Mouse (Mus musculus) erythroblast, embryonic 14.5 days (primary cell): ENCODE measurements around the gene Nkap.

Experiments used
- GATA1 ChIP-seq: IDR thresholded peaks from 2 replicates; pipeline ENCODE4 v1.6.1; 2012; ENCODE audit warnings: low read length, inconsistent platforms, mixed read lengths
- TAL1 ChIP-seq: IDR thresholded peaks from 3 replicates; pipeline ENCODE4 v1.6.1; 2012; ENCODE audit warnings: low read length, inconsistent platforms, mixed read lengths

DNA sequence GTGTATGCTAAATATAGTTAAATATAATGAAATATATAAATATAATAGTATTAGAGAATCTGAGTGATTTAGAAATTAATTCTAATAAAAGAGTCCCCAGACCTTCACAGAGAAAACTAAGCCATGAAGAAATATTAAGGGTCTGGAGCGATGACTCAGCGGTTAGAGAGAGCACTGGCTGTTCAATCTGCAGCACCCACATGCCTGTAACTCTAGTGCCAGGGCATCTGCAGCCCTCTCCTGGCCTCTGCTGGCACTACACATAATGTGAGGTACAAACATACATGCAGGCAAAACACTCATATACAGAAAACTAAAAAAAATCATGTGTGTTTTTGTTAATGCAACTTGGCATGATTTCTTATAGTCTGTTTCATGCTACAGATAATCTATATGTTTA lies 18.4 kb downstream of the Nkap start:
- TF ChIP-seq GATA1 (no peak), TAL1 (no peak)
